Mouse (Mus musculus): ENCODE results near the gene Mcl1. TPM values are rescaled to one million over a fixed set of nuclear protein-coding genes. Genes with fewer than 3 reads are reported as not detected.
"Not testable (repeated sequence)": the region's sequence is repeated elsewhere in the genome, so short reads cannot be mapped to it uniquely, and the experiment has no call there.

Gene Mcl1
- polyA plus RNA-seq, 1 experiment from 2014 or later, result 65.8 TPM

DNA sequence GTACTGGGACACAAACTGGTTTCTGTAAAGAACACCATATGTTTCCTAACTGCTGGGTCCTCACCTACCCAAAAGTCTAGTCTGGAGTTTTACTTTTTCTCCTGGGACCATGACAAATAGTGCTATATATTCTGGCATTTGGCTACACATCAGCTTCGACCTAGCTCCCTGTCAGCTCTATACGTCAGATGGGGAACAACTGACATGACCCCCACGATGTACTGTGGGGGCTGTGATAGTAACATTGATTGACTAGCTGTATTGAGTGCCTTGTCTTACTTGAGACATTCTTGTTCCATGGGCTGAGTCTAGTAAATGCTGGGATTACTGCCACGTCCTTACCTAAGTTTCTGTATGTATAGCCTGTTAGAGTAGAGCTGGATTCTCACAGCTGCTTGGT, 8.9 kb downstream of the Mcl1 start:
- H3K4me2 ChIP-seq (ENCODE audit: low read depth, low read length), result 0 out of 2 replicates have a peak overlapping the region, but pooled peaks have one; percentile 11
- 45% methylated on average over 4 of the region's 4 CpGs for WGBS
- H3K4me3 ChIP-seq (ENCODE audit: low read depth, low read length), result 0 out of 2 replicates have a peak overlapping the region, but pooled peaks have one; percentile 3
- peak overlapping the region; percentile 84 for H3K27ac ChIP-seq (replicated peaks; ENCODE audit: low read depth, low read length)
- no peaks in the 10 kb centered on the region for H3K27me3 ChIP-seq (replicated peaks; ENCODE audit: control insufficient read depth, insufficient read depth, low read length)
- H3K9ac ChIP-seq (ENCODE audit: low read depth, low read length), result peak overlapping the region; percentile 23; the same call in 1 of the 2 replicates
- H3K9me3 ChIP-seq (ENCODE audit: control insufficient read depth, low read length), result no peaks in the 10 kb centered on the region
- H3K36me3 ChIP-seq (ENCODE audit: control insufficient read depth, insufficient read depth, low read length), result peaks cover 48% of the 10 kb centered on the region
- H3K4me1 ChIP-seq (ENCODE audit: control insufficient read depth, insufficient read depth, low read length), result peaks cover 3% of the 10 kb centered on the region; the same call in 1 of the 2 replicates
- DNase-seq (ENCODE audit: low spot score) (no peak), ATAC-seq (ENCODE audit: low read depth) (peak; percentile 21; the same call in 1 of the 2 replicates)

DNA sequence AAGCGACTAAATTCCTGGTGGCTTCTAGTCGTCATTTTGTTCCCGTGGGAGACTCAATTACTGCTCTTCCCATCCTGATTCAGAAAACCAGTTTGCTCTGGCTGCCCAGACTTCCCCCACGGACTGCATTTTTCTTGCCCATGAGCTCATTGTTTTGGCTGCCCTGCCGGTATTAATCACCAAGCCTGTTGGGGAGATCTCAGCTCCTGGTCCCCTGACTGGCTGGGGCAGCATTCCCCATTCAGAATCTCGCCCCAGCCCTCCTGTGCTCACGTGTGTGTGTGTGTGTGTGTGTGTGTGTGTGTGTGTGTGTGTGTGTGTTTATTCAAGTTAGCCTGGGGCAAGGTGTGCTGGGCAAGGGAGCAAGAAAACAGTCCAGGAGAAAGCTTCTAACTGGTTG, 9.4 kb downstream of the Mcl1 start:
- 0 out of 2 replicates have a peak overlapping the region, but pooled peaks have one; percentile 3 for H3K4me3 ChIP-seq (ENCODE audit: low read depth, low read length)
- H3K36me3 ChIP-seq (ENCODE audit: control insufficient read depth, insufficient read depth, low read length), result peaks cover 43% of the 10 kb centered on the region
- H3K27ac ChIP-seq (replicated peaks; ENCODE audit: low read depth, low read length), result peak overlapping the region; percentile 84
- DNase-seq (ENCODE audit: low spot score), result peak; percentile 86
- WGBS, result 10% methylated on average over 6 of the region's 7 CpGs
- H3K27me3 ChIP-seq (replicated peaks; ENCODE audit: control insufficient read depth, insufficient read depth, low read length), result no peaks in the 10 kb centered on the region
- peak overlapping the region; percentile 23; the same call in 1 of the 2 replicates for H3K9ac ChIP-seq (ENCODE audit: low read depth, low read length)
- peak; percentile 72 for ATAC-seq (ENCODE audit: low read depth)
- no peaks in the 10 kb centered on the region for H3K9me3 ChIP-seq (ENCODE audit: control insufficient read depth, low read length)
- peaks cover 5% of the 10 kb centered on the region for H3K4me1 ChIP-seq (ENCODE audit: control insufficient read depth, insufficient read depth, low read length)
- H3K4me2 ChIP-seq (ENCODE audit: low read depth, low read length), result 0 out of 2 replicates have a peak overlapping the region, but pooled peaks have one; percentile 11

DNA sequence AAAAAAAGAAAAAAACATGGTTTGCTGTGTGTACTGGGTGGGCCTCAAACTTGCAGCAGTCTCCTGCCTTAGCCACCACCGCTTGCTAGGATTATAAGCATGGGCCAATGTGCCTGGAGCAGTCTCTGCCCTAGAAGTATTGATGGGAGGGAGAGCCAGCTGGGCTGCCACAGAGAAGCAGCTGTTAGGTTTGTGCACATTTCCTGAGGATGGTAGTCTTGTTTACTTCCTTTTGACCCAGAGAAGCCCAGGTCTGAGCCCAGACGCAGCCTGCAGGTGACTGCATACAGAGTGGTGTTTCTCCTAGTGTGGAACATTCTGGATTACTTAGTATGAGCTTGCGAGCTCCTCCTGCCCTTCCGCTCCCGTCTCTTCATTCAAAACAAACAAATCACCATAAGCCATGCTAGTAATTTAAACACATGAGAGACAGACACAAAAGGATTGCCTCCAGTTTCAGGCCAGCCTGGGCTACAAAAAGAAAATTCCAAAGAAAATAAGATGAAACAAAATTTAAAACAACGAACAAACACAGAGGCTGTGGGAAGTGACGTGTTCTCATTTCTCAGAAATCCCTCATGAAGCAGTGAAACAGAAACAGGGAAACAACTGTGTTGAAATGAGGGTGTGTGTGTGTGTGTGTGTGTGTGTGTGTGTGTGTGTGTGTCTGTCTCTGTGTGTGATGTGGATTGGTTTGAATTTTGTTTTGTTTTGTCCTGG, 10.2 kb downstream of the Mcl1 start:
- Histone ChIP-seq H3K4me3 (ENCODE audit: low read depth, low read length) (no peak overlapping the region), H3K9me3 (ENCODE audit: control insufficient read depth, low read length) (no peaks in the 10 kb centered on the region), H3K36me3 (ENCODE audit: control insufficient read depth, insufficient read depth, low read length) (peaks cover 36% of the 10 kb centered on the region), H3K4me1 (ENCODE audit: control insufficient read depth, insufficient read depth, low read length) (peaks cover 12% of the 10 kb centered on the region), H3K9ac (ENCODE audit: low read depth, low read length) (no peak overlapping the region), H3K27me3 (replicated peaks; ENCODE audit: control insufficient read depth, insufficient read depth, low read length) (no peaks in the 10 kb centered on the region), H3K27ac (replicated peaks; ENCODE audit: low read depth, low read length) (peak overlapping the region; percentile 84; the same call in 1 of the 2 replicates), H3K4me2 (ENCODE audit: low read depth, low read length) (0 out of 2 replicates have a peak overlapping the region, but pooled peaks have one; percentile 11)
- 69% methylated on average over 7 of the region's 7 CpGs for WGBS
- ATAC-seq (ENCODE audit: low read depth), result no peak
- no peak for DNase-seq (ENCODE audit: low spot score)

DNA sequence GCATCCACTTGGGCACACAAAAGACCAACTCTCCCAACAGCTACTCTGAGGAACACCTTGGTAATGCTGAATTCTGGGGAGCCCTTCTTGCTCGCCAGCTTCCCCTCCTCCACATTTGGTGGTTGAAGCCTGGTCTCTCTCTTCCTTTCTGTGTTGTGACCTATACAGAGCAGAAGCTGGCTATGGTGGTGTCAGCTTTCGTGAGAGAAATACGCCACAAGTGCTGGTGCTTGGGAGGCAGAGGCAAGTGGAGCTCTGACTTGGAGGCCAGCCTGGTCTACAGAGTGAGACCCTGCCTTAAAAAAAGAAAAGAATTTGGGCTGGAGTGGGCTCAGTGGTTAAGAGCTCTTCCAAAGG, 10.7 kb downstream of the Mcl1 start:
- Histone ChIP-seq H3K9me3 (ENCODE audit: control insufficient read depth, low read length) (no peaks in the 10 kb centered on the region), H3K27ac (replicated peaks; ENCODE audit: low read depth, low read length) (no peak overlapping the region), H3K4me3 (ENCODE audit: low read depth, low read length) (no peak overlapping the region), H3K9ac (ENCODE audit: low read depth, low read length) (no peak overlapping the region), H3K36me3 (ENCODE audit: control insufficient read depth, insufficient read depth, low read length) (peaks cover 30% of the 10 kb centered on the region), H3K4me1 (ENCODE audit: control insufficient read depth, insufficient read depth, low read length) (peaks cover 17% of the 10 kb centered on the region), H3K27me3 (replicated peaks; ENCODE audit: control insufficient read depth, insufficient read depth, low read length) (no peaks in the 10 kb centered on the region), H3K4me2 (ENCODE audit: low read depth, low read length) (no peak overlapping the region)
- ATAC-seq (ENCODE audit: low read depth) (no peak), DNase-seq (ENCODE audit: low spot score) (no peak)
- 88% methylated on average over 3 of the region's 3 CpGs for WGBS

DNA sequence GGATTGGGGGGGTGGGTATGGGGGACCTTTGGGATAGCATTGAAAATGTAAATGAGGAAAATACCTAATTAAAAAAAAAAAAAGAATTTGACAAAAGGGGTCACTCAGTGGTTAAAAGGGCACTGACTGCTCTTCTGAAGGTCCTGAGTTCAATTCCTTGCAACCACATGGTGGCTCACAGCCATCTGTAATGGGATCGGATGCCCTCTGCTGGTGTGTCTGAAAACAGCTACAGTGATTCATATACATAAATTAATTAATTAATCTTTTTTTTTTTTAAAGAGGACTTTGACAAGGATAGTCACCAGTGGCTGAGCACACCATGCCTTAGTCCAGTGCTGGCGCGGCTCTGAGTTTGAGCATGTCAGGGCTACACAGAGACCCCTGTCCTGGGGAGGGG, 11.8 kb downstream of the Mcl1 start:
- H3K9me3 ChIP-seq (ENCODE audit: control insufficient read depth, low read length); H3K4me3 ChIP-seq (ENCODE audit: low read depth, low read length); H3K4me2 ChIP-seq (ENCODE audit: low read depth, low read length); H3K27ac ChIP-seq (replicated peaks; ENCODE audit: low read depth, low read length); ATAC-seq (ENCODE audit: low read depth); DNase-seq (ENCODE audit: low spot score); H3K9ac ChIP-seq (ENCODE audit: low read depth, low read length); H3K27me3 ChIP-seq (replicated peaks; ENCODE audit: control insufficient read depth, insufficient read depth, low read length): not testable (repeated sequence)
- WGBS, result 96% methylated on average over 3 of the region's 3 CpGs
- peaks cover 20% of the 10 kb centered on the region; the same call in 1 of the 2 replicates for H3K36me3 ChIP-seq (ENCODE audit: control insufficient read depth, insufficient read depth, low read length)
- peaks cover 28% of the 10 kb centered on the region for H3K4me1 ChIP-seq (ENCODE audit: control insufficient read depth, insufficient read depth, low read length)

DNA sequence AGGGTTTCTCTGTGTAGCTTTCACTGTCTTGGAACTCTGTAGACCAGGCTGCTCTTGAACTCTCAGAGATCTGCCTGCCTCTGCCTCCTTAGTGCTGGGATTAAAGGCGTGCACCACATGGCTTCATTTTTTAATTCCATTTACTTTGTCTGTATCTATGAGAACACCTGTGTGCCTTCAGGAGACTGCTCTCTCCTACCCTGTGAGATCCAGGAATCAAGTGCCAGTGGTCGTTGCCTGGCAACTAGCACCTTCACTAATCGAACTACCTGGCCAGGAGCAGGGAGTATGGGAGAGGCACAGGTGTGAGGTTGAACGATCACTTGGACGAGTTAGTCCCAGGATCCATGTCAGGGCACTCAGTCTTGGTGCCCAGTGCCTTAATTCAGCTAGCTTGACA, 12.6 kb downstream of the Mcl1 start:
- Histone ChIP-seq H3K9me3 (ENCODE audit: control insufficient read depth, low read length) (no peaks in the 10 kb centered on the region), H3K27ac (replicated peaks; ENCODE audit: low read depth, low read length) (no peak overlapping the region), H3K36me3 (ENCODE audit: control insufficient read depth, insufficient read depth, low read length) (peaks cover 12% of the 10 kb centered on the region; the same call in 1 of the 2 replicates), H3K27me3 (replicated peaks; ENCODE audit: control insufficient read depth, insufficient read depth, low read length) (no peaks in the 10 kb centered on the region), H3K4me3 (ENCODE audit: low read depth, low read length) (no peak overlapping the region), H3K4me1 (ENCODE audit: control insufficient read depth, insufficient read depth, low read length) (peaks cover 31% of the 10 kb centered on the region), H3K9ac (ENCODE audit: low read depth, low read length) (no peak overlapping the region), H3K4me2 (ENCODE audit: low read depth, low read length) (no peak overlapping the region)
- ATAC-seq (ENCODE audit: low read depth) (no peak), DNase-seq (ENCODE audit: low spot score) (no peak)
- 88% methylated on average over 5 of the region's 5 CpGs for WGBS

GRCm38 (mm10) chr3:95672461-95672860, 13.9 kb downstream of the Mcl1 start:
- no peak for DNase-seq (ENCODE audit: low spot score)
- H3K9me3 ChIP-seq (ENCODE audit: control insufficient read depth, low read length), result no peaks in the 10 kb centered on the region
- no peak overlapping the region for H3K4me2 ChIP-seq (ENCODE audit: low read depth, low read length)
- no peak overlapping the region for H3K4me3 ChIP-seq (ENCODE audit: low read depth, low read length)
- WGBS, result 32% methylated on average over 3 of the region's 3 CpGs
- H3K27ac ChIP-seq (replicated peaks; ENCODE audit: low read depth, low read length), result peak overlapping the region; percentile 94
- H3K4me1 ChIP-seq (ENCODE audit: control insufficient read depth, insufficient read depth, low read length), result peaks cover 31% of the 10 kb centered on the region
- H3K9ac ChIP-seq (ENCODE audit: low read depth, low read length), result no peak overlapping the region
- ATAC-seq (ENCODE audit: low read depth), result no peak
- no peaks in the 10 kb centered on the region for H3K27me3 ChIP-seq (replicated peaks; ENCODE audit: control insufficient read depth, insufficient read depth, low read length)
- peaks cover 13% of the 10 kb centered on the region; the same call in 1 of the 2 replicates for H3K36me3 ChIP-seq (ENCODE audit: control insufficient read depth, insufficient read depth, low read length)

GRCm38 (mm10) chr3:95672861-95673706, 14.5 kb downstream of the Mcl1 start:
- H3K27ac ChIP-seq (replicated peaks; ENCODE audit: low read depth, low read length), result peak overlapping the region; percentile 94
- DNase-seq (ENCODE audit: low spot score) (peak; percentile 40), ATAC-seq (ENCODE audit: low read depth) (no peak; the same call in 1 of the 2 replicates)
- peaks cover 13% of the 10 kb centered on the region; the same call in 1 of the 2 replicates for H3K36me3 ChIP-seq (ENCODE audit: control insufficient read depth, insufficient read depth, low read length)
- no peaks in the 10 kb centered on the region for H3K27me3 ChIP-seq (replicated peaks; ENCODE audit: control insufficient read depth, insufficient read depth, low read length)
- no peak overlapping the region for H3K4me3 ChIP-seq (ENCODE audit: low read depth, low read length)
- peak overlapping the region; percentile 40 for H3K9ac ChIP-seq (ENCODE audit: low read depth, low read length)
- WGBS, result 28% methylated on average over 10 of the region's 10 CpGs
- no peaks in the 10 kb centered on the region for H3K9me3 ChIP-seq (ENCODE audit: control insufficient read depth, low read length)
- H3K4me2 ChIP-seq (ENCODE audit: low read depth, low read length), result peak overlapping the region; percentile 37
- H3K4me1 ChIP-seq (ENCODE audit: control insufficient read depth, insufficient read depth, low read length), result peaks cover 31% of the 10 kb centered on the region
